Mouse (Mus musculus) embryonic facial prominence, embryonic 10.5 days (tissue): ENCODE measurements around the gene Sec61g. TPM values are rescaled to one million over a fixed set of nuclear protein-coding genes. Genes with fewer than 3 reads are reported as not detected.
A peak's percentile ranks its signal among the peaks of the same experiment; 100 is the strongest.
"Not testable (repeated sequence)": the region's sequence is repeated elsewhere in the genome, so short reads cannot be mapped to it uniquely, and the experiment has no call there.

Source experiments
- DNase-seq: peaks from one replicate; pipeline ENCODE4 v3.0.0-alpha.2; 2017; ENCODE audit warnings: low spot score
- H3K27ac ChIP-seq: fragments of 300-500 bp; sonication (generic); replicated peaks from 2 replicates; pipeline ENCODE4 v1.5.1; 2016; ENCODE audit warnings: mild to moderate bottlenecking
- H3K27me3 ChIP-seq: fragments of 300-500 bp; sonication (generic); replicated peaks from 2 replicates; pipeline ENCODE4 v1.6.1; 2016; ENCODE audit warnings: low read depth, mild to moderate bottlenecking; ENCODE audit not compliant: poor library complexity, severe bottlenecking
- H3K36me3 ChIP-seq: fragments of 300-500 bp; sonication (generic); replicated peaks from 2 replicates; pipeline ENCODE4 v1.6.1; 2016; ENCODE audit warnings: mild to moderate bottlenecking, moderate library complexity
- H3K4me1 ChIP-seq: fragments of 300-500 bp; sonication (generic); 2 replicates; pipeline ENCODE4 v1.6.1; 2016
- H3K4me3 ChIP-seq: fragments of 300-500 bp; sonication (generic); 2 replicates; pipeline ENCODE4 v1.5.1; 2016; ENCODE audit warnings: mild to moderate bottlenecking, moderate library complexity
- H3K9me3 ChIP-seq: fragments of 300-500 bp; sonication (generic); 2 replicates; pipeline ENCODE4 v1.6.1; 2016; ENCODE audit warnings: mild to moderate bottlenecking
- WGBS: fragments of 180-500 bp; shearing (Covaris S2); methylation state at CpG from one replicate; pipeline ENCODE4 v1.1.7; 2016; 5-methylcytosine and 5-hydroxymethylcytosine counted together
- polyA plus RNA-seq: library from polyadenylated mRNA; unstranded; fragments of >200 nt; fragmentation: Nextera tagmentation; extraction: Ambion mirVana; gene quantifications from 2 replicates; pipeline ENCODE4 v1.2.1, GENCODE M21; 2016

Sec61g gene
- polyA plus RNA-seq, 1 experiment from 2014 or later: 40.7 TPM

GRCm38 (mm10) chr11:16514221-16514620 is 5.9 kb upstream of the Sec61g start:
- H3K36me3 ChIP-seq, H3K4me3 ChIP-seq, DNase-seq, H3K27me3 ChIP-seq, H3K9me3 ChIP-seq, H3K4me1 ChIP-seq, H3K27ac ChIP-seq: not testable (repeated sequence)
- WGBS: 65% methylated on average over 23 of the region's 23 CpGs

GRCm38 (mm10) chr11:16507385-16508051 is 766 bp downstream of the Sec61g start:
- no peaks in the 10 kb centered on the region for H3K27me3 ChIP-seq
- 6% methylated on average over 26 of the region's 26 CpGs for WGBS
- H3K27ac ChIP-seq: peak overlapping the region; percentile 95

GRCm38 (mm10) chr11:16505999-16506398 is 2.3 kb downstream of the Sec61g start:
- Histone ChIP-seq H3K9me3 (no peaks in the 10 kb centered on the region), H3K27me3 (no peaks in the 10 kb centered on the region), H3K27ac (no peak overlapping the region), H3K4me3 (no peak overlapping the region), H3K36me3 (peaks cover 54% of the 10 kb centered on the region), H3K4me1 (peaks cover 12% of the 10 kb centered on the region)
- DNase-seq: no peak
- 95% methylated on average over 6 of the region's 6 CpGs for WGBS

More at GRCm38 (mm10) chr11:16507385-16508051, 766 bp downstream of the Sec61g start:
- Histone ChIP-seq H3K4me1 (peaks cover 12% of the 10 kb centered on the region), H3K4me3 (peak overlapping the region; percentile 93), H3K9me3 (no peaks in the 10 kb centered on the region), H3K36me3 (peaks cover 40% of the 10 kb centered on the region)
- DNase-seq: no peak

- Histone ChIP-seq H3K9me3 (no peaks in the 10 kb centered on the region), H3K36me3 (peaks cover 72% of the 10 kb centered on the region)
- no peak for DNase-seq
These were observed 5.1 kb downstream of the Sec61g start for GRCm38 (mm10) chr11:16503150-16503549.

DNA sequence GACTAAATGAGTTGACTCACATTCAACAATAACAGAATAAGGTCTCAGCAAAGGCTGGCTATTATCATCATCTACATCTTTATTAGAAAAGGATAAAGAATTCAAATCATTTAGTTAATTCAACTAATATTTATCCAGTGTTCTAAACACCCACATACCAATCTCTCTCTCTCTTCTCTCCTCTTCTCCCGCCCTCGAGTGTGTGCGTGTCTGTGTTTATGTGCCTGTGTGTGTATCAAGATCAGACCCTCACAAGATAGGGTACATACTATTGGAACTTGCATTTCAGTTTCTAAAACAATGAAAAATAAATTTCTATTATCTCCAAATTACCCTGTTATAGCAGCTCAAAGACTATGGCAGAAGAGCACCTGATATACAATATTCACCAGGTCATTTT is 5.5 kb downstream of the Sec61g start:
- no peak for DNase-seq
- H3K9me3 ChIP-seq: no peaks in the 10 kb centered on the region
- WGBS: 89% methylated on average over 3 of the region's 3 CpGs
- H3K36me3 ChIP-seq: peaks cover 72% of the 10 kb centered on the region
- H3K27ac ChIP-seq: no peak overlapping the region
- H3K4me1 ChIP-seq: peaks cover 9% of the 10 kb centered on the region
- no peaks in the 10 kb centered on the region for H3K27me3 ChIP-seq
- H3K4me3 ChIP-seq: no peak overlapping the region

More at GRCm38 (mm10) chr11:16503150-16503549, 5.1 kb downstream of the Sec61g start:
- Histone ChIP-seq H3K27me3 (no peaks in the 10 kb centered on the region), H3K27ac (no peak overlapping the region), H3K4me1 (peaks cover 9% of the 10 kb centered on the region), H3K4me3 (no peak overlapping the region)
- 90% methylated on average over 5 of the region's 5 CpGs for WGBS

DNA sequence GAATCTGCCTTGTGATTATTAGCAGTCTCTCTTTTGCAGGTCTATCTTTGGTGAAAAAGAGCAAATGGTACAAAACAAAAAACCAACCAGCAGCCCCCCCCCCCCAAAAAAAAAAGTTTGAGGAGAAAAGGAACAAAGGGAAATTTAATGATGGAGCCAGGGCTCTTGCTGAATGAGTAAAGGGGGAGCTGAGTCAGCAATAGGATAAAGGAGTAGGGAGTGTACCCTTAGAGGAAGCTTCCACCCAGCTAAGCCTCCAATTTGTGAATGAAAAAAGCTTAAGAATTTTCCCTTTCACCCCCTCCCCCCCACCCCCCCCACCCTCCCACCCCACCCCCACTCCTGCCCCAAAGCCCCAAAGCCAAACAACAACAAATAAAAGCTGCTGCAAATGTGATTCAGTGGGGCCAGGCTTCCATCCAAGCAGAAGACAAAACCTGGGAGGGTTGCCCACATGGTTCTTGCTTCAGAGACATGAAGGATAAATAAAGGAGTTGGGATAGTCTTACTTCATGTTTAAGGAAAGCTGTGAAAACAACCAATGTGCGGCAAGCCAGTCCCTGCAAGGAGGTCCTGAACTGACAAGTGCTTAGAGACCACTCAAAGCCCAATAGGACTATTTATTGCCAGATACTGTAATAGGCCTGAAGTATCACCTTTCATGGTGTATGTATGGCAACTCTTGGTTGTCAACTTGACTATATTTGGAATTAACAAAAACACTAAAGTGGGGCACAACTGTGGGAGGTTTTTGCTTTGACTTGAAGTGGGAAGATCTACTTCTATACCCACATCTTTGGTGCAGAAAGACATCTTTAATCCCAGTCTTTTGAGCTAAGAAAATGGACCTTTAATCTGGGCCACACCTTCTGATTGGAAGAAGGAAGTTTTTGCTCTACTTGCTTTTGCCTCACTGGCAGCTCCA is 9.3 kb downstream of the Sec61g start:
- DNase-seq: no peak
- Histone ChIP-seq H3K4me1 (no peaks in the 10 kb centered on the region), H3K27me3 (no peaks in the 10 kb centered on the region), H3K36me3 (peaks cover 47% of the 10 kb centered on the region), H3K4me3 (no peak overlapping the region), H3K9me3 (no peaks in the 10 kb centered on the region), H3K27ac (no peak overlapping the region)
- 36% methylated on average over 1 of the region's 1 CpGs for WGBS

Other genes with a start within 250 kb of the Sec61g start
- 2.3 and 4.4 TPM in 2 replicates for gene Egfr, start 243.7 kb upstream of the Sec61g start, polyA plus RNA-seq